Mouse (Mus musculus) small intestine, adult 2 months (tissue): ENCODE data around the gene Cdkn1b.

Experiments
- CTCF ChIP-seq: fragments of 200-500 bp; IDR thresholded peaks from 2 replicates; pipeline ENCODE4 v1.5.1; 2012; ENCODE audit warnings: low read depth, mild to moderate bottlenecking, control low read depth, inconsistent platforms, low read length, moderate library complexity, mixed read lengths; ENCODE audit not compliant: insufficient replicate concordance, insufficient read length; ENCODE audit errors: extremely low read depth
- POLR2A ChIP-seq: fragments of 200-500 bp; IDR thresholded peaks from 2 replicates; pipeline ENCODE4 v1.6.1; 2012; ENCODE audit warnings: low read depth, mild to moderate bottlenecking, control low read depth, inconsistent platforms, low read length, moderate library complexity

- TF ChIP-seq CTCF (no peak), POLR2A (no peak)
These were observed 4.1 kb downstream of the Cdkn1b start for GRCm38 (mm10) chr6:134924262-134924661.
